Mouse (Mus musculus) embryonic facial prominence, embryonic 11.5 days (tissue): ENCODE measurements at regions not wholly inside any gene's neighbourhood (a gene's known extent, or its start where the extent isn't known, plus 50 kb on each side); places are given as distances from the start of the nearest gene placed in this dataset.
"Not testable (repeated sequence)": the region's sequence is repeated elsewhere in the genome, so short reads cannot be mapped to it uniquely, and the experiment has no call there.

Experiments used
- ATAC-seq: fragments of 200-750 bp; cut with Nextera tagmentation; replicated peaks from 2 replicates; pipeline ENCODE4 v1.8.0; 2017; ENCODE audit warnings: low read depth; ENCODE audit not compliant: insufficient number of reproducible peaks, low FRiP score, low TSS enrichment
- DNase-seq: peaks from one replicate; pipeline ENCODE4 v3.0.0-alpha.2; 2015; ENCODE audit warnings: low spot score
- H3K27ac ChIP-seq: fragments of 300-500 bp; sonication (generic); replicated peaks from 2 replicates; pipeline ENCODE4 v1.5.1; 2014; ENCODE audit warnings: mild to moderate bottlenecking, low read depth, low read length, control low read depth
- H3K27me3 ChIP-seq: fragments of 300-500 bp; sonication (generic); 2 replicates; pipeline ENCODE4 v1.6.1; 2014; ENCODE audit warnings: mild to moderate bottlenecking, low read length, moderate library complexity, mixed read lengths; ENCODE audit not compliant: control insufficient read depth, insufficient read depth
- H3K36me3 ChIP-seq: fragments of 300-500 bp; sonication (generic); replicated peaks from 2 replicates; pipeline ENCODE4 v1.6.1; 2014; ENCODE audit warnings: low read depth, mild to moderate bottlenecking, low read length, moderate library complexity, mixed read lengths; ENCODE audit not compliant: control insufficient read depth, insufficient read depth
- H3K4me1 ChIP-seq: fragments of 300-500 bp; sonication (generic); 2 replicates; pipeline ENCODE4 v1.6.1; 2014; ENCODE audit warnings: low read length, mixed read lengths; ENCODE audit not compliant: control insufficient read depth, insufficient read depth
- H3K4me2 ChIP-seq: fragments of 300-500 bp; sonication (generic); 2 replicates; pipeline ENCODE4 v1.6.1; 2014; ENCODE audit warnings: low read depth, mild to moderate bottlenecking, control low read depth, low read length, moderate library complexity
- H3K4me3 ChIP-seq: fragments of 300-500 bp; sonication (generic); 2 replicates; pipeline ENCODE4 v1.5.1; 2014; ENCODE audit warnings: low read depth, low read length, control low read depth
- H3K9ac ChIP-seq: fragments of 300-500 bp; sonication (generic); replicated peaks from 2 replicates; pipeline ENCODE4 v1.6.1; 2014; ENCODE audit warnings: mild to moderate bottlenecking, control low read depth, low read length
- H3K9me3 ChIP-seq: fragments of 300-500 bp; sonication (generic); replicated peaks from 2 replicates; pipeline ENCODE4 v1.6.1; 2016; ENCODE audit warnings: mild to moderate bottlenecking, low read length, inconsistent platforms, mixed read lengths; ENCODE audit not compliant: control insufficient read depth
- WGBS: fragments of 180-500 bp; shearing (Covaris S2); extraction: QIAGEN DNeasy Blood & Tissue Kit; methylation state at CpG from one replicate; pipeline ENCODE4 v1.1.7; 2014; 5-methylcytosine and 5-hydroxymethylcytosine counted together

GRCm38 (mm10) chr16:12706907-12707306 is 402.6 kb upstream of the Ercc4 start:
- DNase-seq (no peak), ATAC-seq (no peak)
- Histone ChIP-seq H3K4me3 (no peak overlapping the region), H3K4me1 (no peaks in the 10 kb centered on the region), H3K9me3 (no peaks in the 10 kb centered on the region), H3K4me2 (no peak overlapping the region), H3K36me3 (no peaks in the 10 kb centered on the region), H3K9ac (no peak overlapping the region), H3K27ac (no peak overlapping the region), H3K27me3 (no peaks in the 10 kb centered on the region)

DNA sequence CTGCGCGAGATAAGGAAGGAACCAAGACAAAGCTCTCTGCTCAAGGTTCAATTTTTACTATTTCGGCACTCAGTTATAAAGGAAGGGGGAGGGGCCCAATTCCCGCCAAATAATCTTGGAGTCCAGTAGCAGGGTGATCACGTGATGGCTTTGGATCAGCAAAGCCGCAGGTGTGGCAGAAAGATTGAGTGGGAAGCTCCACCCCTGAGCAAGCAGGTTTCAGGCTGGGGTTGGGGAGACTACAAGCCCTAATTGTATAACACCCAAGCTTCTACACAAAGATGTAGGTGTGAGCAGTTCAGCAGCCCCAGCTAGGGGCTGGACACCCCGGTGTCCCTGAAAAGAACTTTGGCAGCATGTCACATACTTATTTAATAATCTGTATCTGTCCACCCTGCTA is 388.1 kb upstream of the Ercc4 start:
- WGBS, result 81% methylated on average over 4 of the region's 7 CpGs

GRCm38 (mm10) chr16:12726043-12726442 is 383.4 kb upstream of the Ercc4 start:
- no peaks in the 10 kb centered on the region for H3K9me3 ChIP-seq
- no peak overlapping the region for H3K4me3 ChIP-seq
- no peak overlapping the region for H3K9ac ChIP-seq
- H3K27ac ChIP-seq, result no peak overlapping the region
- ATAC-seq (no peak), DNase-seq (no peak)
- H3K4me1 ChIP-seq, result no peaks in the 10 kb centered on the region
- H3K27me3 ChIP-seq, result no peaks in the 10 kb centered on the region
- H3K36me3 ChIP-seq, result no peaks in the 10 kb centered on the region
- H3K4me2 ChIP-seq, result no peak overlapping the region

More for the DNA sequence above, 388.1 kb upstream of the Ercc4 start:
- ATAC-seq, H3K4me1 ChIP-seq, DNase-seq, H3K9me3 ChIP-seq, H3K9ac ChIP-seq, H3K27ac ChIP-seq, H3K4me3 ChIP-seq, H3K4me2 ChIP-seq, H3K27me3 ChIP-seq, H3K36me3 ChIP-seq: not testable (repeated sequence)

- not testable (repeated sequence) for ATAC-seq, H3K9me3 ChIP-seq, H3K27me3 ChIP-seq, DNase-seq, H3K4me1 ChIP-seq, H3K4me3 ChIP-seq, H3K4me2 ChIP-seq, H3K27ac ChIP-seq, H3K9ac ChIP-seq, H3K36me3 ChIP-seq
- WGBS, result 83% methylated on average over 2 of the region's 2 CpGs
Observed at GRCm38 (mm10) chr16:12730167-12730730, 379.2 kb upstream of the Ercc4 start.

GRCm38 (mm10) chr16:12731588-12731987 is 377.9 kb upstream of the Ercc4 start:
- ATAC-seq (no peak), DNase-seq (no peak)
- H3K27me3 ChIP-seq, result no peaks in the 10 kb centered on the region
- H3K4me2 ChIP-seq, result no peak overlapping the region
- no peak overlapping the region for H3K4me3 ChIP-seq
- H3K9me3 ChIP-seq, result no peaks in the 10 kb centered on the region
- no peak overlapping the region for H3K27ac ChIP-seq
- no peak overlapping the region for H3K9ac ChIP-seq
- H3K4me1 ChIP-seq, result no peaks in the 10 kb centered on the region
- WGBS, result 89% methylated on average over 2 of the region's 2 CpGs
- H3K36me3 ChIP-seq, result no peaks in the 10 kb centered on the region

DNA sequence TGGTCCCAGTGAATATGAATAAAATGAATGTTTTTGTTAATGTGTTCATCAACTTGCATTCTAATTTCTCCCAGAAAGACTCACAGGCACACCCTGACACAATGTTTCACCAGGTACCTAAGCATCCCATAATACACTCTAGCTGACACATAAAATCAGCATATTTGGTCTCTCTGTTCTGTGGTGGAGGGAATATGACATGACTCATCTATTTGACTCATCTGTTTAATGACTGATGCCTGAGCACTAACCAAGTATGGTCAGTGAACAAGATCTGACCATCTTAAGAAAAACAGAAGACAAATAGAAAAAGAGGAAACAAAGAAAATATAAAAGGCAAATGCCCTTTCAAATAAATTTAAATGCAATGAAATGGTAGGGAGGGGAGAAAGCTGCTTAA is 367.0 kb upstream of the Ercc4 start:
- no peaks in the 10 kb centered on the region for H3K27me3 ChIP-seq
- no peaks in the 10 kb centered on the region for H3K4me1 ChIP-seq
- no peak overlapping the region for H3K4me2 ChIP-seq
- no peaks in the 10 kb centered on the region for H3K36me3 ChIP-seq
- no peak overlapping the region for H3K27ac ChIP-seq
- H3K9ac ChIP-seq, result no peak overlapping the region
- no peak overlapping the region for H3K4me3 ChIP-seq
- DNase-seq (no peak), ATAC-seq (no peak)
- H3K9me3 ChIP-seq, result no peaks in the 10 kb centered on the region

GRCm38 (mm10) chr16:12753181-12753580 is 356.3 kb upstream of the Ercc4 start:
- no peak overlapping the region for H3K4me2 ChIP-seq
- H3K27ac ChIP-seq, result no peak overlapping the region
- 91% methylated on average over 3 of the region's 3 CpGs for WGBS
- no peak overlapping the region for H3K9ac ChIP-seq
- no peaks in the 10 kb centered on the region for H3K4me1 ChIP-seq
- H3K9me3 ChIP-seq, result no peaks in the 10 kb centered on the region
- H3K27me3 ChIP-seq, result no peaks in the 10 kb centered on the region
- DNase-seq, result no peak
- no peak overlapping the region for H3K4me3 ChIP-seq
- no peaks in the 10 kb centered on the region for H3K36me3 ChIP-seq
- ATAC-seq, result no peak

DNA sequence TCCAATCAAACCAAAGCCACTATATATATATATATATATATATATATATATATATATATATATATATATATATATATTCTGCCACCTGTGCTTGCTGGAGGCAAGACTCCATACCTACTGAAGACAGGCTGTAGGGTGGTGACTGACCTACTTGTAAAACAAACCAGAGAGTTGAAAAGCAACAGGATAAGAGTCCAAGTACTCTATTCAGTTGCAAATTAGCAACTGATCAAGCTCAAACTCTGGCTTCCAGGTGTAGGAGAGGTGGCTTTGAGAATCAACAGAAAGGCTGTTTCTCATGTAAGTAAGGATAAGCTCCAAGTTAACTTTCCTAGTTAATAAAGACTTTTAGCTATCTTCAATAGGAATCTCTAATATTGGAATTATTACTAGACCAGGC is 355.1 kb upstream of the Ercc4 start:
- Histone ChIP-seq H3K4me3 (no peak overlapping the region), H3K27me3 (no peaks in the 10 kb centered on the region), H3K9me3 (no peaks in the 10 kb centered on the region), H3K4me2 (no peak overlapping the region), H3K36me3 (no peaks in the 10 kb centered on the region), H3K27ac (no peak overlapping the region), H3K4me1 (no peaks in the 10 kb centered on the region), H3K9ac (no peak overlapping the region)
- DNase-seq (no peak), ATAC-seq (no peak)
